Mouse (Mus musculus): ENCODE data around the gene Creb3l1. TPM values are rescaled to one million over a fixed set of nuclear protein-coding genes. Genes with fewer than 3 reads are reported as not detected.

Gene Creb3l1
- total and polyA plus RNA-seq, 3 experiments, result 6.6 to 17.3 (median 11.1) TPM

- DNase-seq, result no peak
These were observed 10.0 kb upstream of the Creb3l1 start for GRCm38 (mm10) chr2:92034273-92034672.

- no peak for DNase-seq
These were observed 6.3 kb upstream of the Creb3l1 start for GRCm38 (mm10) chr2:92030554-92030953.

GRCm38 (mm10) chr2:92029387-92030133 is 5.3 kb upstream of the Creb3l1 start:
- DNase-seq, result no peak

- peak; percentile 86 for DNase-seq
These were observed 3.7 kb upstream of the Creb3l1 start for GRCm38 (mm10) chr2:92027811-92028590.

GRCm38 (mm10) chr2:92025966-92026365 is 1.7 kb upstream of the Creb3l1 start:
- no peak for DNase-seq

- DNase-seq, result no peak
These were observed 900 bp upstream of the Creb3l1 start for GRCm38 (mm10) chr2:92025202-92025601.

- peak; percentile 46 for DNase-seq
These were observed 684 bp downstream of the Creb3l1 start for GRCm38 (mm10) chr2:92023362-92024273.

- DNase-seq, result no peak
These were observed 3.5 kb downstream of the Creb3l1 start for GRCm38 (mm10) chr2:92020676-92021265.

GRCm38 (mm10) chr2:92017440-92017839 is 6.9 kb downstream of the Creb3l1 start:
- no peak for DNase-seq

GRCm38 (mm10) chr2:92016981-92017380 is 7.3 kb downstream of the Creb3l1 start:
- peak; percentile 85 for DNase-seq

GRCm38 (mm10) chr2:92014891-92015290 is 9.4 kb downstream of the Creb3l1 start:
- no peak for DNase-seq

- no peak for DNase-seq
These were observed 10.1 kb downstream of the Creb3l1 start for GRCm38 (mm10) chr2:92014248-92014647.

- DNase-seq, result peak; percentile 36
These were observed 11.4 kb downstream of the Creb3l1 start for GRCm38 (mm10) chr2:92012768-92013445.

- DNase-seq, result peak; percentile 37
These were observed 12.6 kb downstream of the Creb3l1 start for GRCm38 (mm10) chr2:92011424-92012353.

GRCm38 (mm10) chr2:92008623-92009404 is 15.5 kb downstream of the Creb3l1 start:
- DNase-seq, result peak; percentile 70

- peak; percentile 99 for DNase-seq
These were observed 16.2 kb downstream of the Creb3l1 start for GRCm38 (mm10) chr2:92007933-92008622.

- DNase-seq, result peak; percentile 53
These were observed 17.1 kb downstream of the Creb3l1 start for GRCm38 (mm10) chr2:92006983-92007921.

Data from adrenal gland, adult 2 months (tissue).